In the genomic region with DNA sequence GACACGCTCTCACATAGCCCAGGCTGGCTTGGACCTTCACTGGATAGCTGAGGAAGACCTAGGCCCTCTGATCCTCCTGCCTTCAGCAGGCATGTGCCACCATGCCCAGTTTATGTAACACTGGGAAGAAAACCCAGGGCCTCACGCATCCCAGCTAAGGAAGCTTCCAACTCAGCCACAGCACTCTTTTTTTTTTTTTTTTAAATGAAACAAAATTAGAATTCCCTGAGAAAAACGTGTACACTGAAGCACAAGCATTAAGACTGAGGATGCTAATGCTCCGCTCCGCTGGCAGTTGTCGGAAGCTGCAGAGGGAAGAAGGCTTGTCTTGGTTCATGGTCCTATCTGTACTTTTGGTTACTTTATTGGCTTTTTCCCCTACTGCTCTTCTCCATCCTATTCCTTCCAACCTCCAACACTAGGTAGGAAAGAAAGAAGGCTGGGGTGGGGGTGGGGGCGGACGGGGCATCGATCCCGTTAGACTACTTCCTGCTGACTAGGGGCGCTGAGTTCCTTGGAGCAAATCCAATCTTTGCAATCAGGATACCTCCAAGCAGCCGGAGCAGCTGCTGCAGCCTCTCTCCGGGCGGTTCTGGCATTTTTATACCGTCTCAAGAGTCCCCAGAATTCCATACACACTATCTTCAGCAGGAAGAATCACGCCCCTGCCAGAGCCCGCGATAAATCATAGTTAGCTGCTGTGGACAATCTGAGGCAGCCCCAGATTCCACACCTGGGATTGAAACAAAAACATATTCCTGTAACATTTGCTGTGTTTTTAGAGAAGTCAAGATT, we compare ENCODE assay signal across 8 mouse cellular contexts. TPM values are rescaled to one million over a fixed set of nuclear protein-coding genes. Genes with fewer than 3 reads are reported as not detected.
DNase-seq lines count a peak whose midpoint lies in the region; ATAC-seq and TF ChIP-seq lines count a peak whose summit lies in the region.

No protein-coding gene starts in this region.

- peak overlapping the region; percentile 61 for H3K4me2 ChIP-seq in lung, embryonic 14.5 days
- H3K4me2 ChIP-seq in neural tube, embryonic 14.5 days (ENCODE audit: low read depth, low read length), result peak overlapping the region; percentile 30

- H3K4me1 ChIP-seq in lung, embryonic 14.5 days (ENCODE audit: insufficient read depth), result no peaks in the 10 kb centered on the region
- H3K4me1 ChIP-seq in forebrain, embryonic 10.5 days, result peaks cover 40% of the 10 kb centered on the region
- H3K4me1 ChIP-seq in neural tube, embryonic 14.5 days (ENCODE audit: control insufficient read depth, insufficient read depth, low read length), result peaks cover 5% of the 10 kb centered on the region; the same call in 1 of the 2 replicates

- H3K9ac ChIP-seq in lung, embryonic 14.5 days, result peak overlapping the region; percentile 45
- H3K9ac ChIP-seq in neural tube, embryonic 14.5 days (replicated peaks; ENCODE audit: low read depth, low read length), result no peak overlapping the region

- peak; percentile 74 for DNase-seq in lung, embryonic 14.5 days
- DNase-seq in lung, postnatal 14 days, result no peak
- DNase-seq in forebrain, embryonic 10.5 days (ENCODE audit: extremely low spot score, low spot score), result no peak
- DNase-seq in kidney, postnatal 10 days, result peak; percentile 55
- no peak for DNase-seq in right cerebral cortex, postnatal 36 days (ENCODE audit: low spot score in 2 of 2)
- DNase-seq in B cell, adult 2 months, result no peak
- no peak for DNase-seq in MN1 (ENCODE audit: low spot score)

- H3K4me3 ChIP-seq in lung, embryonic 14.5 days (ENCODE audit: low read depth, low read length), result peak overlapping the region; percentile 27
- peak overlapping the region; percentile 48 for H3K4me3 ChIP-seq in forebrain, embryonic 10.5 days
- H3K4me3 ChIP-seq in neural tube, embryonic 14.5 days (ENCODE audit: low read depth, low read length), result no peak overlapping the region

- peak overlapping the region; percentile 78 for H3K27ac ChIP-seq in lung, embryonic 14.5 days (ENCODE audit: low read depth)
- H3K27ac ChIP-seq in forebrain, embryonic 10.5 days, result peak overlapping the region; percentile 70
- H3K27ac ChIP-seq in neural tube, embryonic 14.5 days (ENCODE audit: low read depth, low read length), result peak overlapping the region; percentile 34; the same call in 1 of the 2 replicates

- TF ChIP-seq CTCF in lung, embryonic 14.5 days (IDR thresholded peaks at IDR 0.05; ENCODE audit: low read depth), result no peak

- H3K27me3 ChIP-seq in lung, embryonic 14.5 days (ENCODE audit: insufficient read depth, low read length), result no peaks in the 10 kb centered on the region
- H3K27me3 ChIP-seq in forebrain, embryonic 10.5 days (ENCODE audit: poor library complexity, severe bottlenecking), result no peaks in the 10 kb centered on the region
- H3K27me3 ChIP-seq in neural tube, embryonic 14.5 days (ENCODE audit: control insufficient read depth, insufficient read depth, low read length), result no peaks in the 10 kb centered on the region

- H3K36me3 ChIP-seq in lung, embryonic 14.5 days (ENCODE audit: insufficient read depth), result no peaks in the 10 kb centered on the region
- no peaks in the 10 kb centered on the region for H3K36me3 ChIP-seq in forebrain, embryonic 10.5 days (replicated peaks)
- no peaks in the 10 kb centered on the region for H3K36me3 ChIP-seq in neural tube, embryonic 14.5 days (ENCODE audit: control insufficient read depth, insufficient read depth, low read length)

- no peak for ATAC-seq in lung, embryonic 14.5 days (ENCODE audit: insufficient read depth)
- no peak for ATAC-seq in neural tube, embryonic 14.5 days (ENCODE audit: low read depth)

- H3K9me3 ChIP-seq in lung, embryonic 14.5 days (ENCODE audit: low read depth, low read length), result no peaks in the 10 kb centered on the region
- H3K9me3 ChIP-seq in forebrain, embryonic 10.5 days, result peaks cover 6% of the 10 kb centered on the region; the same call in 1 of the 2 replicates
- H3K9me3 ChIP-seq in neural tube, embryonic 14.5 days (ENCODE audit: control insufficient read depth, low read length), result no peaks in the 10 kb centered on the region

- WGBS in lung, embryonic 14.5 days, result 26% methylated on average over 18 of the region's 18 CpGs
- WGBS in forebrain, embryonic 10.5 days, result 52% methylated on average over 18 of the region's 18 CpGs
- 44% methylated on average over 18 of the region's 18 CpGs for WGBS in neural tube, embryonic 14.5 days

RNA-seq across cellular contexts. Expression of gene Sept9, which starts 25.2 kb away (rescaled TPM):
- 133 and 149 TPM in 2 replicates for polyA plus RNA-seq in lung, embryonic 14.5 days (2014; fragmentation: Nextera tagmentation; extraction: Ambion mirVana)
- polyA plus RNA-seq in forebrain, embryonic 10.5 days (2016; fragmentation: Nextera tagmentation; extraction: Ambion mirVana), result 206 and 211 TPM in 2 replicates
- polyA plus RNA-seq in neural tube, embryonic 14.5 days (2014; fragmentation: Nextera tagmentation; extraction: Ambion mirVana), result 70.6 and 95.1 TPM in 2 replicates

RNA-seq across cellular contexts. Expression of gene Sec14l1, which starts 59.3 kb away (rescaled TPM):
- polyA plus RNA-seq in lung, embryonic 14.5 days (2014; fragmentation: Nextera tagmentation; extraction: Ambion mirVana), result 44.3 and 46.2 TPM in 2 replicates
- 44.3 and 46.7 TPM in 2 replicates for polyA plus RNA-seq in forebrain, embryonic 10.5 days (2016; fragmentation: Nextera tagmentation; extraction: Ambion mirVana)
- 41.6 and 44.2 TPM in 2 replicates for polyA plus RNA-seq in neural tube, embryonic 14.5 days (2014; fragmentation: Nextera tagmentation; extraction: Ambion mirVana)

Comparison
In these comparisons a context has a peak if more than half of its experiments do, and no peak if none do; other contexts are left out.
1. DNase-seq: peak in lung, embryonic 14.5 days (single experiment) and kidney, postnatal 10 days (single experiment); none in lung, postnatal 14 days (single experiment), forebrain, embryonic 10.5 days (single experiment), right cerebral cortex, postnatal 36 days (0 of 2), B cell, adult 2 months (0 of 2) and MN1 (single experiment).
2. Peak in every context shown above with its lines, with median percentiles within 50 percentile points of each other: H3K27ac ChIP-seq.